Mouse (Mus musculus) urinary bladder, postnatal 4 days (tissue): Measurements from ENCODE around the gene B3gnt8.

ENCODE experiments used
- DNase-seq, 2 experiments: peaks; one replicate each; pipeline ENCODE4 v3.0.0; 2021 to 2022; ENCODE audit warnings: low spot score in 2 of 2

B3gnt8 gene

DNA sequence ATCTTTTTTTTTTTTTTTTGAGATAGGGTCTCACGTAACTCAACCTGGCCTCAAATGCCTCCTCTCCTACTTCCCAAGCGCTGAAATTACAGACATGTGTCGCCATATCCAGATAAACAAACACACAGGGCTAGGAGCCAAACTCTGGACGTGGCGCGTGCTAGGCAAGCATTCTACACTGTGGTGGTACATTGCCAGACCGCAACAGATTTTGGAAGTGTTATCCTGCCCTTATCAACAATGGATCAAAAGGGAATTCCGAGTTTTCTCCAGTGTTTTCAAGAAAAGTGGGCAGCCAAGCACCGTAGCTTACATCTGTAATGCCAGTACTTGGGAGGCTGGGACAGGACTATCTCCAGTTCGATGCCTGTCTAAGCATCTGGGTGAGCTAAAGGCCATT is 31.3 kb downstream of the B3gnt8 start:
- no peak for DNase-seq

DNA sequence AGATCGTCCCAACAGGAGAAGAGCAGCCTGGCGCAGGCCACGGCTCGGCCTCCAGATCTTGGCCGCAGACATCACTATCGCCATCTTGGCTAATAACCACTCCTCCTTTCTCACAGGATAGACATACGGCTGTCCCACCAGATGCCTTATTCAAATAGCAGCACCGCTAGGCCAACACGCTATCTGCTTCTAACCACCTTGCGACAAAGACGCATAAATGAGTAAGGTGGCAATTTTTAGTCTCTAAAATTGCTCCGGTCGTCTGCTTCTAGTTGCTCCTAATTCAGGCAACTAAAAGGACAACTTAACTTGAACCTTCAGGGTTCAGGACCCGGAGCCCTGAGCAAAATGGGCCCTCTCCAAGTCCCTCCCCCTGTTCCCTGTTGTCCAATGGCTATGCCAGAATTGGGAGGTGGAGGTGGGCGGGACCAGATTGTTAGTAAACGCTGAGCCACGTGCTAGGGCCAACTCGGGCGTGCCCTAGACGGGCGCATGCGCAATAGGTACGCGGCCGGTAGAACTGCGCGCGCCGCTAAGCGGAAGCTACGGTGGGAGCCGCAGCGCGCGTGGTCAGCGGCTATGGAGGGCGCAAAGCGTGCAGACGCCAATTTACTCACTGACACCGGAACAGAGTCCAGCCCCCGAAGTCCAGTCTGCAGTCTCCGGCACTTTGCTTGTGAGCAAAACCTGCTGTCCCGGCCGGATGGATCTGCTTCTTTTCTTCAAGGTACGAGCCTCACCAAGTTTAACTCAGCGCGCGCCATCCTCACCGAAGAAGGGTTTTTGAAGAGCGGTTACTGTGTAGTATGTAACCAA is 32.4 kb downstream of the B3gnt8 start, which contains the start of the genes Bckdha and Exosc5:
Bckdha (minus strand) TSS at position 325 of the 816 bp plus-strand sequence.
Exosc5 (plus strand) TSS at position 508 of the 816 bp plus-strand sequence.
- peak; percentile 99 for DNase-seq

DNA sequence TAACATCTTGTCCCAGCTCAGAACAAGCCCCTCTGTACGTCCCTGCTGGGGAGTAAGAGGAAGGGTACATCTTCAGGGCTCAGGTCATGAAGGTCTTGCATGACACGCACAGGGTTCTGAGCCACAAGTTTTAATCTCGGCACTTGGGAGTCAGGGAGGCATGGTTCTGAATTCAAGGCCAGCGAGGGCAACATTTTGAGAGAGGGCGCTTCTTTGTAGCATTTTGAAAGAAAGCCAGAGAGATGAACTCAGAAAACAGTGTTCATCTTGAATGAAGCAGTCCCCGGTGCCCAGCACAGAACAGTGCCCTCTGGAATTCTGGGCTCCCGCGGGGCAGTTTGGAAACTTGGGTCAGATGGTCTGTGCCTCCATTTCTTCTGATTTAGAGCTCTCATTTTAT is 39.9 kb downstream of the B3gnt8 start:
- DNase-seq = no peak

DNA sequence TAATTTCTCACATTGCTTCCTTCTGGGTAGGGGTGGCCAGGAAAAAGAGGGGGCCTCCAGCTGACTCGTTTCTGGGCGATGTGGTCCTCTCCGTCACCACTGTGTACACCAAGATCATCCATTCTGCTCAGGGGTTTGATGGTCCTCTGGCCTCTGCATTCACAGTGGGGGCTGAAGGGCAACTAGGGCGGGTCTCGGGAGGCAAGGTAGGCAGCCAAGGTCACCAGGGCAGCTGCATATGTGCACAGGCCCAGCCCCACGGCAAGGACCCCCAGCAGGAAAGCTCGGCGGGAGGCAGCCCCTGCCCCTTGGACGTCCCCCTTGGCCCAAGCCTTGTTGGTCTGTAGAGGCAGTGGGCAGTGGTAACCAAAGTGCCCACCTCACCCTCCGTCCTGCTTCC is 42.7 kb downstream of the B3gnt8 start:
- DNase-seq = no peak

DNA sequence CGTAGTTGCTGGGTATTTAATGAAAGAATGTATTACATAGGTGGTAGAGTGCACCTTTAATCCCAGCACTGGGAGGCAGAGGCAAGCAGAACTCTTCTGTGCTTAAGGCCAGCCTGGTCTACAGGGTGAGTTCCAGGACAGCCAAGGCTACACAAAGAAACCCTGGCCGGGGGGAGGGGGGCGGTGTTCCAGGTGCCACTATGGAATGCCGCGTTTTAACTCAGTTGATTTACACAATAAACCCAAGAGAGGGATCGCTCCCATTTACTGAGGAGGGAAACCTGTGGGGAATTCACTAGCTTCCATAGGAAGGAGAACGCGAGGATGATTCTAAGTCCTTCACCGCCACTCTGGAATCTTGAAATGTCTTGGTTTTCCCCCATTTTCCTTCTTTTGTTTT is 43.2 kb downstream of the B3gnt8 start:
- DNase-seq = no peak

DNA sequence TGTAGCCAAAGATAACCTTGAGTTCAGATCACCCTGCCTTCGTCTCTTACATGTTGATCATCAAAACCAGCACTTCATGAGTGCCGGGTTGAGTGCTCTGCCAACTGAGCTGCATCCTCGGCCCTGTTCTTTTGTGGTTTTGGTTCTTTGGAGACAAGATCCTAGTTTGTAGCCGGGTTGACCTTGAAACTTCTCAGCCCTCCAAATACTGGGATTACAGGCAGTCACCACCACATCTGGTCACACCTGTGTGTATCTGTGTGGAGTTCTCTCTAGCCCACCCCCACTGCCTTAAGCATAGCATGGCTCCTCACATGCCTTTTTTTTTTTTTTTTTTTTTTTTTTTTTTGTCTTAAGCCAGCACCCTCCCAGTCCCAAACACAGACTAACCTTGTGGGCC is 43.6 kb downstream of the B3gnt8 start:
- no peak for DNase-seq

DNA sequence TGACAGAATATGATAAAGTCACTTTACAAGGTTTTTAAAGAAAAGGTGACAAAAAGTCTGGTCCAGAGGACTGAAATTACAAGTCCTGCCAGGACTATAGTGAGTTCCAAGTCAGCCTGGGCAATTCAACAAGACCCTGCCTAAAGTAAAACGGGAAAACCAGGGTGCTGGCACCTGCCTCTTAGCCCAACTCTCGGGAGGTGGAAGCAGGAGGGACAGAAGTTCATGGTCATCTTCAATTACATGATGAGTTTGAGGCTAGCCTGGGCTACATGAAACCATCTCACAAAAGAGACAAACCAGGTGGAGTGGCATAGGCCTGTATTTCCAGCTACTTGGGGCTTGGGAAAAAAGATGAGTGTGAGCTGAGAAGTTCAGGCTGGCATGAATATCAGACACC is 45.2 kb downstream of the B3gnt8 start:
- no peak for DNase-seq

DNA sequence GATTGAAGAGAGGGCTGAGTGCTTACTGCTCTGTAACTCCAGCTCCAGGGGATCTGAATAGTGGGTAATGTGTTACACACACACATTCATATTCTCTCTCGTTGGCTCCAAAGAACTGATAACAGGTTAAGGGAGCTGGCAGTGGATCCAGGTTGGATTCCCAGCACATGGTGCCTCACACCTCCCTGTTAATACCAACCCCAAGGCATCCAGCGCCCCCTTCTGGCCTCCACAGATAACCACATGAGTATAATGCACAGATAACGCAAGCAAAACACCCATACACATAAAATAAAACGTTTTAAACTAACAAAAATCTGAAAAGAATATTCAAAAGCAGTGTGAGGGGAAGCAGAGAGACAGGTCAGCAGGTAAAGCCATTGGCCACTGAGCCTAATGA is 46.0 kb downstream of the B3gnt8 start:
- no peak for DNase-seq

DNA sequence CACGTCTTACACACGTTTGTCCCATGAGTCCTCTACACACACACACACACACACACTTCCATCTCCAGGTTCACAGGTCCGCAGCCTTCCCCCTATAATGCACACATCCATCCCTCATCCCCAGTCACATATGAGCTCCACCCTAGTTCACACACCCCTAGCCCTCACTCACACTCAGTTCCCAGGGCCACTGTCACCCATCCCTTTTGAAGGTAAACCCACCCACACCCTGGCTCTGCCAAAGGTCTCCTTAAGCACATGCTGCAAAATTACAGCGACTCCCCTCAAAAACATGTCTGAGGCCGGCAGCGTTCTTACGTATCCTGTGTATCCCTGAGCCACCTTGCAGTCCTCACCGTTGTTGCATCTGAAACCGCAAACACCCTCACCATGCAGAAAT is 47.8 kb downstream of the B3gnt8 start:
- no peak for DNase-seq

DNA sequence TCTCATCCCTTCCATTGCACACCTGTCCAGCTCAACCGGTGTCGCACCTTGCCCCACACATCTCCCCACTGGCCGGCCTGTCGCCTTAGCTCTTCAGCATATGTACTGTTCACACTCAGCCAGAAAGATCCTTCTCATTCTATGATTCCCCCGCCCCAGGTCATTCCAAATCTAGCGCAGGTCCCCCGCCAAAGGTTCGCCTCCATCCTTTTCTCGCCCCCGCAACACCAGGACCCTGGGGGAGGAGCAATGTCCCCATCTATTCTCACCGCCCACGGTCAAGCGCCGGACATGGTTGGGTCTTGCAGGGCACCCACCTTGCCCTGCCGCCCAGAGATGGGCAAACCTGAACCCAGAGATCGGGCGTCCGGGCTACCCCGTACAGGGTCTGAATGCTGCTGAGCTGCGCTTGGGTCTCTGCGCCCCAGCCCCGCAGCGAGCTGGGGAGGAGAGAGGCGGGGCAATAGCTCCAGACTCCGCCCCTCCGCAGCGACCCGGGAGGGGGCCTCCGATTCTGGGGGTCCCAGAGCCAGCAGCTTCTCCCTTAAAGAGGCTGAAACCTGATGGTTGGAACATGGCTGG is 48.4 kb downstream of the B3gnt8 start, which contains the start of gene Tmem91:
Tmem91 (minus strand) TSS at position 448 of the 582 bp plus-strand sequence.
- no peak for DNase-seq

DNA sequence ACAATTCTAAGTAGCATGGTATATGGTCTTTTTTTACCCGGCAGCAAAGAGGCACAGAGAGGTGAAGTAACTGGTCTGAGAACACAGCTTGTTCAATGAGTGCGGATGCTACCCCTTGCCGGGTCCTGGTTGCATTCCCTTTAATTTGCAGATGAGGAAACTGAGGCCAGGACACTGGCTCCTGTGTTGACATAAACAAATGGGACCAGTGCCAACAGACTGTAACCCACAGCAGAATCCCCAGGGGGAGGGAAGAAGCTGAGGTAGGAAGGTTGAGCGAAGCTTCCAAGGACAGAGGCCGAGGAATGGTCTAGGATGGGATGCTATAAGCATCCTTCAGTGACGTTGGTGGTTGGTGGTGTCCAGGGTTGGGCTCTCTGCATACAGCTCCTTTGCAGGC is 49.0 kb downstream of the B3gnt8 start:
- DNase-seq = no peak

DNA sequence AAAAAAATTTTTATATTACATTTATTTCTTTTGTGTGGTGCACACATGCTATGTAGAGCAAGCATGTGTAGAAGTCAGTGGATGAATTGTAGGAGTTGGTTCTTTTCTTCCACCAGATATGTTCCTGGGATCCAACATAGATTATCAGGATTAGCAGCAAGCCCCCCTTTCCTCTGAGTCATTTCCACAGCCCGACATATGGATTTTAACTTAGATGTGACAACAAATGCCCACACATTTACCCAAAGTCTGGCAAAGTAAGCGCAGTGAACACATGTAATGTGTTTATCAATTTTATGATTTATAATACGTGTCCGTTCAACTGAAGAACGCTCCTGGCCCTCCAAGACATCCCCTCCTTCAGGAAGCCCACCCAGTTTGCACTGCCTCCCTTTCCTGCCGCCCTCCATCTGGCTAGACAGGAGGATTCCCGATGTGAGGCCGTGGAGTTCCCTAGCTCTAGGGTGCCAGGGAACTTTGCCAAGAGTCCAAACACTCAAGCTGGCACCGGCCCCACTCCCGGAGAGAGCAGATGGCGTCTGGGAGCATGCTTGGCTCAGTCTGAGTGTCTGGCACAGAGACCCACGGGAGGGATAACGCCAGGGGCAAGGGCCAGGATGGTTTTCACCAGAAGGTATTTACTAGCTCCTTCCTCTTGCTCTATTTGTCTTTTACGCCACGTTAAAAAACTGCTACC is 49.8 kb downstream of the B3gnt8 start:
- DNase-seq = peak; percentile 73 to 77

DNA sequence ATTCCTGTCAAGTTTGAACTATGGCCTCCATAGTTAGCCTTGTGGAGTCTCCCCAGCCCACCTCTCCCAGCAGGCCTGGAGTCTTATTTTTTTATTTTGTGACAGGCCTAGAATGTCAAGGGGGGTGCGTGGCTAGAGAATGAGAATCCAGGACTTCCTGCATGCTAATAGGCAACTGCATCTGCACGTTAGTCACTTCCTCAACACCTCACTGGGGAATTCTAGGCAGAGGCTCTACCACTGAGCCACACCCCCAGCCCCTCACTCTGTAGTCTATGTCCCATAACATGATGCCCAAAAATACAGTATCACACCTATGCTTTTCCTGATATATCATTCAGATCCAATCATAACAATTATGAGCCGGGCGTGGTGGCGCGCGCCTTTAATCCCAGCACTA is 50.6 kb downstream of the B3gnt8 start:
- no peak for DNase-seq

DNA sequence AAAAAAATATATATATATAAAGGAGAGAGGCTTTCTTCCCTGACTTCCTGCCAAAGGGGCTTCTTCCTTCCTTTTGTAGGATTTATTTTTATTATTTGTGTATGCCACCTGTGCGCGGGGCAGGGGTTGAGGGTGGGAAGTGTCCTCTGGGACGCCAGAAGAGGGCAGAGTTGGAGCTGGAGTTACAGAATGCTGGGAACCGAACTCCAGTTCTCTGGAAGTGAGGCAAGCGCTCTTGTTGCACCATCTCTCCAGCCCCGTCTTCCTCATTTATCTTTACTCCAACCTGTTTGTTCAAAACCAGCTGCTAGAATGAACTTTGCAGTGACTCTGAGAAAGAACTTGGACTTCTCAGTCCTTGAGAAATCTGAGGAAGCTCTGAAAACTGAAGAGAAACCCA is 53.5 kb downstream of the B3gnt8 start:
- DNase-seq = no peak

DNA sequence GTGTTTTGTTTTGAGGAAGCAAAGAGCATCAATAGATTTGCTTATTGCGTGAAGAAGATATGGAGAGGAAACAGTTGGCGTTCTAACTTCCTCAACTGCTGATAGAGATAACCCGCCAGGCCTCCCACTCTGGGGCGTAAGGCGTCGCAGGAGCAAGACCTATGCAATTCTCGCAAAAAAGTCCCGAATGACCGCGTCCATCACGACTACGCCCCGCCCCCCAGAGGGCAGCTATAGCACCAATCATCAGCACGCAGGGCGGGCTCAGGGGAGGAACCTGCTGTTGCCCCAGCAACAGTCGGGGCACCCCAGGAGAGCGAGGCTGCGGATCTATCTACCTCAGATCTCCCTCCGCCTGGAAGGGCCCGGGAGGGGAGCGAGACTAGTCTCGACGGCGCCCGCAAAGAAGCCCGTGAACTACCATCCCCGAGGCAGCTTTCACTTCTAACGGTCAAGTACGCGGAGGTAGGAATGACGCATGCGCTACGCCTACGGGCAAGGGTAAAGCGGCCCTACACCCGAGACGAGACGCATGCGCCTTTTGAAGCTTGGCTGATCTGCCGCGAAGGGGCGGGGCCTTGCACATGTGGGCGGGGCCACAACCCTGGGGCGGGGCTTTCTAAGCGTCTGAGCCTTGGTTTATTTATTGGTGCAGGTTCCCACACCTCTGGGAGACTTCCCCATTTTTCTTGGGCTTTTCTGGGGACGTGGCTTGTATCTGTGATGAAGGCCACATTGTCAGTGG is 54.2 kb downstream of the B3gnt8 start, which contains the start of gene B9d2:
B9d2 (plus strand) TSS at position 267 of the 745 bp plus-strand sequence.
- DNase-seq = peak; percentile 93 to 95

DNA sequence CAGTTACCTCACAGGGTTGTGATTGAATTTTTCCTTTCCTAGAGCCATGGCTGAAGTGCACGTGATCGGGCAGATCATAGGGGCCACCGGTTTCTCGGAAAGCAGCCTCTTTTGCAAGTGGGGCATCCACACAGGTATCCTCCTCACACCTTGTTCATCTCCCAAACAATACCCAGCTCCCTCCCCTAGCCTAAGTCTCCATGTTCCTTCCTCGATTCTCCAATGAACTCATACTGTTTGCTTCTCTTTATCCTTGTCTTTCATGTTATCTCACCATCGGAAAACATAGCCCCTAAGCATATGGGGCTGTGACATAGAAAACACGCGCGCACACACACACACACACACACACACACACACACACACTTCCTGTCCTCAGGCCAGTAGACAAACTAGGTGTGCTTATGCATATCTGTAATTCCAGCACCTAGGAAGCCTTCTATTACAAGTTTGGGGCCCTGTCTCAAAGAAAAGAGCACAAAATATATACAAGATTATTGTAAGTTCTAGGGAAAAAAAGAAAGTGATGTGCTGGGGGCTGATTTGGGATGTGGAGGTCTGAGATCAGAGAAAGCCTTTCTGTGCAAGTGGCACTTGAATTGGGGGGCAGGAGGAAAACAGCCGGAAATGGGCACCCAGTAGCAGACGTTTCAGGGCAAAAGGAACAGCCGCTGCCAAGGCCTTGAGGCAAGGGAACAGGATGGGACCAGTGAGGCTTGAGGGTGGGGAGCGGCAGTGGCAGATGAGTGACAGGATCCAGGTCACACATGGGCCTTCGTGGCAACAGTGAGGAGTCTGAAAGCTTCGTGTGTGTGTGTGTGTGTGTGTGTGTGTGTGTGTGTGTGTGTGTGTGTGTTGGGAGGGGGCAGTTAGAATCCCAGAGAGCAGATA is 55.1 kb downstream of the B3gnt8 start:
- DNase-seq = no peak

DNA sequence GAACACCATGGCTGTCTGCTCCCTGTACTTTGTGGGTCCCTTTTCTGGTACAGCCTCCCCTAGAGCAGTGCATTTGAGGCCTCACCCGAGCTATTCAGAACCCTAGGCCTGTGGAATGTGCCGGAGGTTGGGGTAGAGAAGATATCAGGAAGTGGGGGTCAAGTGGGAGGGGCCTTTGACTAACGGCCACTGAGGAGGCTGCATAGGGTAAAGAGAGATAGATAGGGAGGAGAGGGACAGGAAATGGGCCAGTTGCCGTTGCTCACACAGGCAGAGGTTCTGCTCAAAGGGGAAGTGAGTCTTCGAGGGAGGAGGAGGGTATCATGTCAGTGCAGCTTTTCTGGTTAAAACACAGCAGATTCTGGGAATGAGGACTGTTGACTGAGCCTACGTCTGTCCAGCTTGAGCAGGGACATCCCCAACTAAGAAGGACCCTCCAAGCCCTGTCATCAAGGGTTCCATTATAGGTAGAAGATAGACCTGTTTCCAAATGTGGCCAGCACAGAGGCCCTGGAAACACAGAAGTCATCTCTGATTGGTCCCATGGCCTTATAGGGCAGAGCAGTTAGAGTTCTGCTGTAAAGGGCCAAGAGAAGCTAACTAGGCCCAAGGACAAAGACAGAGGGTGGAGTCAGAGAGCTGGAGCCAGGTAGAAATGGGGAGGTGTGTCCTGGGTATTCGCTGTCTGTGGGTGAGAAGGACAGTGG is 57.2 kb downstream of the B3gnt8 start:
- no peak for DNase-seq

DNA sequence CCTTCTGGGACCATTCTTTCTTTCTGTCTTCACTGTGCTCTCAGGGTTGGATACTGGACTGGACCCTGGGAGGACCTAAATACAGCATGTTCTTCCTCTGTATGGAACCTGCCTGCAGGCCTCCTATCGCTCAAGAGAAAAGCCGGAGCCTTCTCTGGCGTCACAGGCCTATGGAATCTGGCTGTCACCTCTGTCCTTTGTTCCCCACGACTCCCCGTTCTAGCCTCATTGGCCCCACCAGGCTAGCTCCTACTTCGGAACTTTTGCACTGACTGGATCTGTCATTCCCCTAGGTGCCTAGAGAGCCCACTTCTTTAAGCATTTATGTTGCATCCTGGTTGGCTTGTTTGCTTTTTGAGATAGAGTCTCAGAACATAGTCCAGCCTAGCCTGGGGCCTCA is 58.2 kb downstream of the B3gnt8 start:
- DNase-seq = no peak
